Mouse (Mus musculus) left cerebral cortex, adult 8-10 months (tissue): Measurements from ENCODE around the gene Sez6. TPM values are rescaled to one million over a fixed set of nuclear protein-coding genes. Genes with fewer than 3 reads are reported as not detected.

Source experiments
- DNase-seq, 2 experiments: peaks; one replicate each; pipeline ENCODE4 v3.0.0; 2022; ENCODE audit warnings: low spot score in 2 of 2
- total RNA-seq, 4 experiments: library from RNA; stranded (reverse); gene quantifications; 2 replicates each; pipeline ENCODE4 v1.2.4; 2022

Sez6 gene
- total RNA-seq, 4 experiments from 2014 or later = 184 to 230 (median 207) TPM

DNA sequence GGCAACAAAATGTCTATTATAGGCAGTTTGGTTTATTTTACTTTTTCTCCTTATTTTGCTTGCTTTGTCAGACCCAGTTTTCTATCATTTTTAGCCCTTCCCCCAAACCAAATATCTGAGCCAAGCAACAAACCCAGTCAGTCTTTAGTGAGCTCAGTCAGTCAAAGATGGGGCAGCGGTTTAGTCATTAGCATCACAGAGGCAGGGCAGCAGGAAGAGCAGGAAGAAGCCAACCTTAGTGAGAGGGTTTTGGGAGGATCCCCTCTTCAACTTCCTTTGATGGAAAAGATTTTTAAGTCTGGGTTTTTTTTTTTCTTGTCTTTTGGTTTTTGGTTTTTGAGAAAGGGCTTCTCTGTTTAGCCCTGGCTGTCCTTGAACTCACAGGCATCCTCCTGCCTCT is 25.9 kb upstream of the Sez6 start:
- no peak for DNase-seq

DNA sequence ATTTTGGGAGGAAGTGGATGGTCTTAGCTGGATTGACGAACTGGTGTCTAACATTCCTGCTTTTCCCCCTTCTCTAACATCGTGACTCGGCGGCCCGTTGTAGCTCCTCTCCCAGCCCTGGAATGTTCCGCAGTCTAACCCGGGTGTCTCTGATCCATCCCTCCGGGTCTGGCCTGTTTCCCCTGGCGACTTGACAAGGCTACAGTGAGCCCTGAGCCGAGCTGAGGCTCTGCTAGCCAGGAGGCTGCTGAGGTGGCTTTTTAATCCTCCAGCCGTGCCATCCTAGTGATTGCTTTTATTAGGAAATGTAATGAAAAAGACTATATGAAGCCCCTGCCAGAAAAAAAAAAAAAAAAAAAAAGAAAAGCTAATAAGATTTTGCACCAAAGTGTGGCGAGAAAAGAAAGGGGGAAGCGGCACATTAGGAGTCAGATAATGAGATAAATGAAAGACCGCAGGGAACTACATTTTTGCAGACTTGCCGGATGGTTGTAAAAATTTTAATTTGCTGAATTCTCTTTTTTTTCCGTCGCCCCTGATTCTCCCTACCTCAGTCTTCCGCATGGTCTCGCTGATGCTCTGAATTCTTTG is 24.4 kb upstream of the Sez6 start:
- no peak for DNase-seq

DNA sequence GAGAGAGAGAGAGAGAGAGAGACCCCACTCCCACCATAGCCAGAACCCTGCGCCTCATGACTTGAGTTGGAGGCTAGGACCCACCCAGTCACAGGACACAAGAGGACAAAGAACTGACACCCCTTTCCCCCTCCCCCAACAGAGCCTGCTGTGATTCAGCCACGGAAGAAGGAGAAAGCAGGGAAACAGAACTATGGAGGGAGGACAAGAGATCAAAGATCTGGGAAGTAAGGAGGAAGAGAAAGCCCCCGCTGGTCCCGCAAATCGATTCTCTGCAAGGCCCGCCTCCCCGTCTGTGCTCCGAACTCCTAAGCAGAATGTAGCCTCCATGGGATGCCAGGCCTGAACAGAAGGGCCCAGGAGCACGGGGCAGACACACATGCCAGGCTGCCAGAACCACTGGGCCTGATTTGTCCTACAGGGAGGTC is 23.8 kb upstream of the Sez6 start:
- no peak for DNase-seq

DNA sequence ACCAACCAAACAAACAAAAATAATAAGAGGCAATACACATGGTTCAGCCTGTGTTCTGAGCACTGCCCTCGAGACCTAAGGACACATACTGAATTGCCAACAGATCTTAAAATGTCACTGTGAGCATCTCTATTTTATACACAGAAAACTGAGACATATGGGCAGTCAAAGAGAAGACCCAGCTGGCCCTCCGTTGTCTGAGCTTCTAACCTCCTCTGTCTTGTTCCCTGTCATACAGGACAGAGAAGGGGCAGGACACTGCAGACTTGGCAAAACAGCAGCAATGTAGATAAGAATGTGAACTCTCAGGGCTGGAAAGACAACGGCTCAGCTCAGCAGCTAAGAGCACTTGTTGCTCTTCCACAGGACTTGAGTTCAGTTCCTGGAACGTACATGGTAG is 22.1 kb upstream of the Sez6 start:
- DNase-seq = no peak

DNA sequence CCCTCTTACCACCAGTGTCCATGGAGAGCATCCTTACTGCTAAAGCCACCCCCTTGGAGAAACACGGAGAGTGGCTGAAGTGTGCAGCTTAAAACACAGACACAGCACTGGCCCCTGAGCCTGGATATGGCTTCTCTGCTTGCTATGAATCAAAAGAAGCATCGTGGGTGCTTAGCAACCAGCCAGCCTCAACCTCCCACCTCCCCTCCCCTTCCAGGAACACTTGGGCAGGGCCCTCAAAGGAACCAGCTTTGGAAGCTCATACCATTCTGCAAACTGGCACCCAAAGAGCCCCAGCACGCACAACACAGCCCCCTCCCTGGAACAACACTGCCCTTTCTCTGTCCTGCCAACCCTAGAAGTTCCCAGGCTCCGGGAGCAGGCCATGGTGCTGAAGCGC is 21.2 kb upstream of the Sez6 start:
- DNase-seq = no peak

DNA sequence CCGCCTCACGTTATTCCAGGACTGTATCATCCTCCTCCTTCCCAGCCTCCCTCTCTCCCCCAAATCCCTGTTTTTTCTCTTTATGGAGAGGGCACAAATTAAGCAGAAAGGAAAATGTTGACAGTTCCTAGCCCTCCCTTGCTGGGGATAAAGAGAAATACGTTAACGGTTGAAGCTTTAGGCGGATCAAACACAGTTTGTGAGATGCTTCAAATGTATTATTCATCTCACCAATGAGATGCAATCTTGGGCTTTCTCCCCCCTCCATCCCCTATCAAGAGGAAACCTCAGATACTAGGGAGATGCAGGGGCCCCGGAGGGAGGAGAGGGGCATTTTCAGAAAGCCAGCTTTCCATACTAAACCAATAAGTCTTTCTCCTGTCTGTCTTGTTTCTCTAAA is 20.8 kb upstream of the Sez6 start:
- no peak for DNase-seq

DNA sequence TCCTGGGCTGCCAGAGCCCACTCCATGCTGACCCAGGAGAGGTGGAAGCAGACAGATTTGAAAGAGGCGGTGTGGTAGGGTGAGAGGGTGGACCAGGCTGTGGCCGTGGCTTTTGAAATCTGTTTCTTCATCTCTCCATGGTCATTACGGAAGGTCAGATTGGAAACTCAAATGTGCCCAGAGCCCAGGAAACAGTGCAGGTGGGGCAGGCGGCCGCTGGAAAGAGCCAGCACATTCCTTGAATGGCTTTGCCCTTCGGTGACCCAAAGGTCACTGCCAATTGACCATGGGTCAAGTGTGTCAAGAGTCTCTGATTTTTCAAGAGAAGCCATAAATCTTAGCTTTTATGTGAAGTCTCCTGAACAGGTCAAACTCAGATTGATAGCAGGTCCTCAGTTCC is 17.1 kb upstream of the Sez6 start:
- no peak for DNase-seq

DNA sequence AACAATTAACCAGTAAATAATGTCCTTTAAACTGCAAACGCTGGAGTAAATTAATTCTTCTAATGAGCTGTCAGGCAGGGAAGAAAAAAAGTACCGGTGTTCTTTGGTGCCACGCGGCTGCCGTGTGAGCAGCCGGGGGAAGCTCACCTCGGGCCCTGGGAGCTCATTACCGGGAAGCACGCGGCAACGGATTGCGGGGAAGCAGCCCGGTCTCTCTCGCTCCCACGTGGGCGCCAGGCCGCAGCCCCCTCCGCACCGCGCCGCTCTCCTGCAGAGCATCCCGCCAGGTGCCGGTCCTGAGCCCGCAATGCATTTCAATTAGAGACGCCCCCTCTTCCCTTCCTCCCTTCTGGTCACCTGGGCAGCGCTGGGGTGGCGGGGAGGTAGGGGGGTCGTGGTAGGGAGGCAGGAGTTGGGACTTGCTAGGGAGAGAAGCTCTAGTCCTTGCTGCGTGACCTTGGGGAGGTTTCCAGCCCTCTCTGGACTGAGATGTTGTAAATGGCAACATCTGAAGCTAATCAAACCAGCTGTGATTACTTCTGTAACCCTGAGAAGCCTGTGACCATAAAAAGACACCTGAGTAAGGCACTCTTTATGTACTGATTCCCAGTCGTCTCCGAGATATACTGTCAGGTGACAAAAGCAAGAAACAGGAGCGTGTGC is 15.9 kb upstream of the Sez6 start:
- no peak for DNase-seq

DNA sequence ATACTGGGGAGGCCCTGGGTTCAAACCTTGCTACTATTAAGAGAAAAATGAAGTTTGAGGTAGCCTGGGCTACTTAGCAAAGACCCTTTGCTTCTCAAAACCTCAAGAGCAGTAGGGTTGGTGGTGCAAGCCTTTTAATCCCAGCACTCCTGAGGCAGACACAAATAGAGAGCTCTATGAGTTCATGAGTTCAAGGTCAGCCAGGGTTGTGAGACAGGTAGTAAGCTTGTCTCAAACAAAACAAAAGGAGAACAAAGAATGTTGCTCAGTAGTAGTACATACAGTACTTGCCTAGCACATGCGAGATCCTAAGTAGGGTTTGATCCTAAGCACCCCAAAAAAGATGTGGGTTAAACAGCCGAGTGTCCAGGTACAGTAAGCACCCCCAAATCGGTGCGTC is 13.9 kb upstream of the Sez6 start:
- DNase-seq = no peak

DNA sequence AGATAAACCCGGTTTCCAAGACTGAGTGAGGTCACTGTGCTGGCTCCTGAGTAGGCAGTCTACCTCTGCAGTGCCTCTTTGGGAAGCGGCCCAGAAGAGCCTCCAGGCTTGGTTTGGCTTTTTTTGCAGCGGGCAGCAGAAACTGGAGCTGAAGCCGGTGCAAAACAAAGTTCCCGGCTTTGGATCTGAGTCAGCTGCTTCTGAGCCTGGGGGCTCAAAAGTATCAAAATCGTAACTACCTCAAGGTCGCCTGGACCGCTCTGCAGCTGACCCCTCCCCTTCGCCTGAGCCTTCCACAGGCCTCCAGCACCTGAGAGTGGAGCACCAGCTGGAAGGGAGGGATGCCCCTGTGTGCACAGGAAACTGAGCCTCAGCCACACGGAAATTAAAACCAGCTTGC is 13.4 kb upstream of the Sez6 start:
- no peak for DNase-seq

DNA sequence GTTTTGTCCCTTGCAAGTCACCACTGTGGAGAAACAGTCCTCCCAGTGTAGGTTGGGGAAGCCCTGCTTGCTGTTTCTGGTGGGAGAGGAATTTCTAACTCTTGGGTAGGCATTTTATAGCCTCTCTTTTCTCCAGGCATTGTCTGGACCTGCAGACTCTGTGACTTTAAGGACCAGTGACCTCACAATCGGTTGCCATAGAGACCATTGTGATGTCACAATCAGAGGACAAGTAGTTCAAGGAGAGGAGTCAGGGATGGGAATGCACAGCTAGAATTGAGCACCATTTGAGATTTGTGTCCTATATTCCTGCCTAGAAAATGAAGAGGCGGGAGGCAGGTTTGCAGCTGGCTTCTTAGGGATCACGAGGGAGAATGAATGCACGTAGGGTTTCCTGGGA is 7.3 kb upstream of the Sez6 start:
- no peak for DNase-seq

DNA sequence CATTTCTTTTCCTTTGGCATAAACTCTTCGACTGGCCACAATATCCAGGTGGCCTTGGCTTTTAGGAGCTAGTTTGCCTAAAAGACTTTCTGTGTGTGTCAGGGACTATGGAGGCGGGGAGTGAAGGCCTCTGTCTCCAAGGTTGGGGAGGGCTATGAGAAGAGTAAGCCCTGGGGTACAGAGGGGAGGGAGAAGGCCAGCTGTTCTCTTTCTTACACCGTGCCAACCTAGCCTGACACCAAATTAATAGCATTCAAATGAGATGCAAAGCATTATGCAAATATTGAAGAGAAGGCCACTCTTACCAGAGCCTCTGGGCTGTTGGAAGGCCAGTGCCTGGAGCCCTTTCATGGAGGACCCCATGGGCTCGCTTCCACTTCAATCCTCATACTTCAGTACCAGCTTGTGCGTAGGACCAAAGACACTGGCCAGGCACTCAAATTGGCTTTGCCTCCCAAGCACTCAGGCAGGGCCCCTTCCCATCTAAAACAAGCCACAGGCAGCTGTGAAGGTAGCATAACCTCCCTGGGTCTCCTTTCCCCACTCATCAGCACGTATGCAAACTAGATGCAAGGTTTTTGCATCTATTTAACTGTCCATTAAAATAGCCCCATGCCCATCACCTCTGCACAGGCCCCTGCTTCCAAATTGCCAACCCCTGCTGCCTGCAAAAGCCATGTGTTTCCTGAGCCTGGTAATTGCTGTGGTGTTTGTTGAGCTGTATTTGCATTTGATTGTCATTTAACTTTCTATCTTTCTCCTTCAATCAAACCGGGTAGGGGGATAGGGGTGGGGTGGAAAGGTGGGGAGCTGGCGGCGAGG is 4.6 kb upstream of the Sez6 start:
- DNase-seq = no peak

DNA sequence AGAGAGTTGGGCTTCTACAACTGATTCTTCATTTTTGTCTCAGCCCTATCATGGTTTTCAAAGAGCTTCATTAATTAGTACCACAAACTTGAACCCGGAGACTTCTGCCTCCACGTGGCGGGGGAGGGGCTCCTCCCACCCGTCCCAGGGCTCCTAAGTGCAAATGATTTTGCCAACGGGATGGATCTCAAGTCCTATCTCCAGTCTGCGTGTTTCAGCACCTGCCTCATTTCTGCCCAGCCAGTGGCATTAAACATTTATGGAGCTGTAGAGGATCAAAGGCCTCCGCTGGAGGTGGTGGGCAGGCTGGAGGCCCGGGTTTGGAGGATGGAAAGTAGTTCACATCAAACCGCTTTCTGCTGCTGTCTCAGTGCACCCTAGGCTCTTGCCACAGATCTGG is 3.9 kb upstream of the Sez6 start:
- no peak for DNase-seq

DNA sequence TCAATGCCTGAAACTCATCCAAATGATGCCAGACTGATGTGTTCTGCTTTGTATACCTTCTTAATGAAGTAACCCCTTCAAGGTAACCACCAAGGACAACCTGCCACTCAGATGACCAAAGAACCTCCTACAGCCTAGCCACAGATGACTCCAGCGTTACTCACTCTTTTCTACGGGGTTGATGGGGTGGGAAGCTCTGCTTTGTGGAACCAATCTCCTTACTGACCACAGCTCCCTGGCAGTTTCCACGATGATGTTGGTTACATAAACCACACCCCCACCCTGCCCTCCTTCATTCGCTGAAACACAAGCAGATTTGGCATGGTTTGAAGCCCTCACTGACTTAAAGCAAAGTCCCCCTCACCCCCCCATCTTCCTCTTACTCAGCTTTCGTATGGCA is 2.8 kb upstream of the Sez6 start:
- DNase-seq = no peak

DNA sequence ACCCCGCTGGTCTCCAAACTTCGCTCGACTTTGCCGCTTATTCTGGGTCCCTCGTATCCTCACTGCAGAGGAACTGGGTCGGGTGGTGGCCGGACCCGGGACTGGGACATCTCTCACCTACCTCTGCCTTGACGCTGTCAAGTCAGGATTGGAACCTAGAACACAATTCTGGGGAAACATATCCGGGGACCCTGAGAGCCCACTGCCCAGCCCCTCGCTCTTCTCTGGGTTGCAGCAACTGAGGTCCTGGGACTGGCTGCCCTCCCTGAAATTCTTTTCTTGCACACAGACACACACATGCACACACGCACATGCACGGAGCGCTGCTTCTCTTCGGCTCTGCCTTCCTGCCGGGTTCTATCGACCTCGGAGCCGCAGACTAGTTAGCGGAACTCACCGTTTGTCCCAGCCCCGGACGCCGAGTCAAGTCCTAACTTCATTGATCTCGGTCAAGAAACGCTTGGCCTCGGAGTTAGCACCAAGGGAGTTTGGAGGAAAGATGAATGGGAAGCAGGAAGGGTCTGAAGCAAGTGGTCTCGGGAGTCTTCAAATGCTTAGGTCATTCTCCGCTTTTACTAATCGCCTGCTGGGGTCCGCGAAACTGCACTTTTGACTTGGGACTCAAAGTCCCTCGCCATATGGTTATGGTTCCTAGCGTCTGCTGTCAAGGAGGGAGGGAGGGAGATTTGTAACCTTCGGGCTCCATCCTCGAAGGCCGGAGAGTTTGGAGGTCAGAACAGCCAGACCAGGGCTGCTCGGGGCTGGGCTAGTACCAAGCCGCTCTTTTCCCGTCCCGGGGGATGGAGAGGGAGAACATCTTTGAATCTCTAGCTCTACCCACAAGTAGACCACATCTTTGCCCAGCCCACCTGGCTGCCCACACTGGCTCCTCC is 1.2 kb downstream of the Sez6 start:
- no peak for DNase-seq

DNA sequence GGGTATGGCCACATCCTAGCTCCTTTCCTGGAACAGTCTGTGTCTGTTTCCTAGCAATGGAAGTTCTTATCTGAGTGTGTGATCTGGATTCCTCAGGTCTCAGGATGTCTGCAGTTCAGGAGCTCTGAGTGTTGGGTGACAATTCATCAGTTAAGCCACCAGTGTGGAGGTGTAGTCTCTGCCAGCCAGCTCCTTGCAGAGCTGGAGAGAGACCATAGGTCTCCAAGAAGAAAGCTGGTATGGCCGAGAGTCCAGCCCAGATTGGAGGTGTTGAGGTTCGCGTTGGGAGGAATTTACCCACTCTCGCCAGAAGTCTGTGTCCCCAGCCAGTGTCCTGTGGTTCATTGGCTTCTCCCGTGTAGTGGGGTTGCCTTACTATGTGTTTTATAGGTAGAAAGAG is 2.0 kb downstream of the Sez6 start:
- no peak for DNase-seq

DNA sequence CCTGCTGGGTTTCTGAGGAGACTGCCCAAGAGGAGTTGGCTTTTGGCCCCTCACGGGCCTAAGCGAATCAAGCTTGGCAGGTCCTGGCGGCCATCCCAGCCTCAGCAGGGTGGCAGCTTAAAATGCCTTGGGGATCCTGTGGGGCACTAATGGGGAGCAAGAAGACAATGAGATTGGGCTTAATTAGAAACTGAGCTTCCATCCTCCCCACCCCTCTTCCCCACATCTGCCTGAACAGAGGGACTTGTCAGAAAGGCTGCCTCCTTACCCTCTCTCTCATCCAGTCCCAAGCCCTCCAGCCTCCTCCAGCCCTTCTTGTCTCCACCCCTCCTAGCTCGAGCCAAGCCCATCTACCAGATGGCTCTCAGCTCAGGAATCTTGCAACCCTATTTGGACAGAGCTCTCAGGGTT is 3.5 kb downstream of the Sez6 start:
- no peak for DNase-seq

DNA sequence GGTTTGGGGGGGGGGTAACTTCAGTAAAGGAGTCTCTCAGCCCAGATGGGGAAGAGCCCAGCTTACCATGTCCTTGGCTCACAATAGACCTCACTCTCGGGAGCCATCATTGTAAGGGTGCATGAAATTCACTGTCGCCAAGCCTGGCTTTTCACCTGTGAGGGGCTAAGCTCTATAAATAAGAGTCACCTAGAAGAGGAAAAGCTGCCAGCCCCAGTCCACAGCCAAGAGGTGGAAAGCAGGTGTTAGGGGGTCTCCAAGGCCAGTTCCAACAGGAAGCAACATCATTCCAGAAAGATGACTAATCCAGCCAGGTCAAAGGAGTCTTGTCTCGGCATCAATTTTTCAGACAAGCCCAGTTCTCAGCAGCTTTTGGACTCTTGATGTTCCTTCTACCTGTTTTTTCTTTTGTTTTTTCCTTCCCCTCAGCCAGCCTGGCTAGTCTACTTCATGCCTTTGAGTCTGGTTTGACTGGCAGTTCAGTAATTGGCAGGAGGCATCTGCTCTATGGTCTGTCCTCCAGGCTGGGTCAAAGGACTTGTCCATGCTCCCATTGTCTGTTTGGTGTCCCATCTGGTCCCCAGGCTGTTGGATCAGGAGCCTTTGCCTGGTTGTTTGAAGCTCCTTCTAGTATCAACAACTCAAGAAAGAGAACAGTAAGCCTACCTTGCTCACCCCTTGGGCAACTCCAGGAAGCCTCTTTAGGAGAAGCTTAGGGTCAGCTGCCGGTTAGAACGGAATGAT is 4.1 kb downstream of the Sez6 start:
- DNase-seq = no peak

DNA sequence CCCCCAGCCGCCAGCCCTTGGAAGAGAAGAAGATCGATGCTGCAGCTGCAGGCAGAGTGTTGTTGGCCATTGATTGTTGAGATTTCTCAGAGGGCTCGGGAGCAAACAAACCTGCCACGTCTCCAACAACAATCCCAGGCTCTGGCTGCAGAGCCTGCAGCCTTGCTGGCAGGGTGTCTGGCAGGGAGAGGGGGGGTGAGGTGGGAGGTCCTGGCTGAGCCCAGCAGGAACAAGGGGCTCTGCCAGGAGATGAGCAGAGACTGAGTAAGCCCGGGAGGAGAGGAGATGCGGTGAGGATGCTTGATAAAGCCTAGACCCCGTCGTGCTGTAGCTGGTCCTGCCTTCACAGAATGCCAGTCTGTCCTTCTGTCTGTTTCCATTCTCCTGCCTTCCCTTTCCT is 6.2 kb downstream of the Sez6 start:
- DNase-seq = no peak

DNA sequence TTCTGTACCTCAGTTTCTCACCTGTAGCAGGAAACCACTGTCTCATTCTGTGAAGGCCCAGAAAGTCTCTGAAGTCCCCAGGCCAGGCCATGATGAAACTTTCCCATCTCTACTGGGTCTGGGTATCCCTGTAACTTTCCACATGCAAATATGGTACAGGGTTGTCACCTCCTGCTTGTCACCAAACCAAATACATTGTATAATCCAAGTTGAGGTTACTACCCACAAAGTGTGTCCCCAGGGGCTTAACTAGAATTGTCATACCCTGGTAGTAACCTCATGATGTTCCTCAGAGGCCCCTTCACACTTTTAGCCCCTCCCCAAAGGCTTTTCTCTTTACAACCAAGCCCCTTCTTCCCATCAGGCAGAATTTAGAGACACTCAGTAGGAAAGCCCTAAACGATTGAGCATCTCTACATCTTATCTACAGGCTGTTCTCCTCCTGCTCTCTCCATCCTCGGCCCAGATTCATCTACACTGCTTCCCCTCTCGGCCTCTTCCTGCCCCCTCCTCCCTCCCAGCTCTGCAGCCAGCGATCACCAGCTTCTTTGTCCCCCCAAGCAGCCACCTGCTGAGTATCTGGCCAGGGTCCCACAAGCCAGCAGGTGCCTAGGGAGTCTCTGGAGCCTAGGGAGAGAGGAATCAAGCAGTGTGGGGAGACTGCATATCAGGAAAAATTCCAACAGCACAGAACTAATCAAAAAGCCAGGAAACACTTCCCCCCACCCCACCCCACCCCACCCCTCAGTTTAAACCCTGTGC is 7.2 kb downstream of the Sez6 start:
- DNase-seq = no peak
